Mouse (Mus musculus) ES-Bruce4 (cell line): ENCODE measurements at regions not wholly inside any gene's neighbourhood (a gene's known extent, or its start where the extent isn't known, plus 50 kb on each side); places are given as distances from the start of the nearest gene placed in this dataset.

Experiments used
- CTCF ChIP-seq: IDR thresholded peaks from one replicate; pipeline ENCODE4 v1.8.1; 2011; ENCODE audit warnings: low read depth, low read length
- POLR2A ChIP-seq: IDR thresholded peaks from one replicate; pipeline ENCODE4 v1.8.1; 2011; ENCODE audit warnings: low read length; ENCODE audit not compliant: insufficient read depth

DNA sequence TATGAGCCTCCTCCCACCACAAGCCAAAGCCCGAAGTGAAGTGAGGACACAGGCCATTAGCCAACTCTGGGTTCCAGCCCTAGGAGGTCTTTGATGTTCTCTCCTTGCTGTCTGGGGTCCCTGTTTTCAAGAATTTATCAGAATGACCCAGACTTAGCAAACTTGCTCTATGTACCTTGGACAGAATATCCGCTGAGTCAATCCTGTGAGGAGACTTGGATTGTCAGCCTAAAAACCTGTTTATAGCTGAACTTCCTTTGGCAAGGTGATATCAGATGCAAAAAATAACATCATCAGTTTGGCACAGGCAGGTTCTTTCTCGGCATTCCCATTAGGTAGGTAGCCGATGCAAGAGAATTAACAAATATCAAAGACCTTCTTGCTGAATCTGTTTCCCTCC lies 146.9 kb upstream of the Igf1 start:
- no peak for TF ChIP-seq POLR2A
- TF ChIP-seq CTCF: no peak
